7 mouse cellular contexts compared by ENCODE assay signal in genomic region chr13:28885083-28886037, GRCm38 (mm10).
A peak's percentile ranks its signal among the peaks of the same experiment; 100 is the strongest.
DNase-seq lines count a peak whose midpoint lies in the region; ATAC-seq and TF ChIP-seq lines count a peak whose summit lies in the region.

No protein-coding gene starts in this region.

- no peaks in the 10 kb centered on the region for H3K9me3 ChIP-seq in ES-E14 (ENCODE audit: control insufficient read depth, insufficient read depth, low read depth, low read length)
- no peaks in the 10 kb centered on the region for H3K9me3 ChIP-seq in forebrain, embryonic 16.5 days (ENCODE audit: control insufficient read depth, low read length)
- H3K9me3 ChIP-seq in intestine, embryonic 14.5 days (ENCODE audit: control insufficient read depth, low read length): no peaks in the 10 kb centered on the region
- no peaks in the 10 kb centered on the region for H3K9me3 ChIP-seq in stomach, postnatal 0 days (ENCODE audit: control insufficient read depth, low read length)

- DNase-seq in CD4-positive helper T cell, adult 2 months (ENCODE audit: low read depth, low spot score): peak; percentile 9
- DNase-seq in ES-E14 (ENCODE audit: low read depth, low spot score): no peak
- peak; percentile 83 for DNase-seq in intestine, embryonic 14.5 days (ENCODE audit: low spot score)
- peak; percentile 31 to 36 for DNase-seq in lung, postnatal 4 days
- DNase-seq in stomach, postnatal 0 days (ENCODE audit: low spot score): peak; percentile 31
- DNase-seq in frontal cortex, postnatal 25 days (ENCODE audit: low spot score in 2 of 2): no peak

- WGBS in forebrain, embryonic 16.5 days: under 1% methylated on average over 25 of the region's 30 CpGs
- WGBS in intestine, embryonic 14.5 days: under 1% methylated on average over 29 of the region's 30 CpGs
- under 1% methylated on average over 25 of the region's 30 CpGs for WGBS in stomach, postnatal 0 days

- peak overlapping the region; percentile 64 for H3K9ac ChIP-seq in ES-E14 (ENCODE audit: insufficient read depth, low read depth, low read length, poor library complexity, severe bottlenecking)
- peak overlapping the region; percentile 74 for H3K9ac ChIP-seq in forebrain, embryonic 16.5 days (replicated peaks; ENCODE audit: low read depth, low read length)
- H3K9ac ChIP-seq in intestine, embryonic 14.5 days (ENCODE audit: low read length): peak overlapping the region; percentile 63
- peak overlapping the region; percentile 43 for H3K9ac ChIP-seq in stomach, postnatal 0 days (ENCODE audit: low read length)

- no peak overlapping the region for H3K27ac ChIP-seq in ES-E14 (ENCODE audit: insufficient read depth, low read depth, low read length, poor library complexity, severe bottlenecking)
- peak overlapping the region; percentile 19; the same call in 1 of the 2 replicates for H3K27ac ChIP-seq in forebrain, embryonic 16.5 days (ENCODE audit: low read length)
- H3K27ac ChIP-seq in intestine, embryonic 14.5 days (ENCODE audit: low read depth): no peak overlapping the region
- no peak overlapping the region for H3K27ac ChIP-seq in stomach, postnatal 0 days (replicated peaks)

- peak overlapping the region; percentile 76 for H3K4me2 ChIP-seq in forebrain, embryonic 16.5 days (ENCODE audit: low read length)
- peak overlapping the region; percentile 78 for H3K4me2 ChIP-seq in intestine, embryonic 14.5 days (ENCODE audit: low read length)
- H3K4me2 ChIP-seq in stomach, postnatal 0 days (replicated peaks; ENCODE audit: low read depth): peak overlapping the region; percentile 65

- H3K36me3 ChIP-seq in ES-E14 (ENCODE audit: control insufficient read depth, insufficient read depth, low read length, poor library complexity, severe bottlenecking): no peaks in the 10 kb centered on the region
- H3K36me3 ChIP-seq in forebrain, embryonic 16.5 days (ENCODE audit: control insufficient read depth, insufficient read depth): no peaks in the 10 kb centered on the region
- H3K36me3 ChIP-seq in intestine, embryonic 14.5 days (ENCODE audit: control insufficient read depth, insufficient read depth, low read length): no peaks in the 10 kb centered on the region
- no peaks in the 10 kb centered on the region for H3K36me3 ChIP-seq in stomach, postnatal 0 days (ENCODE audit: control insufficient read depth, insufficient read depth, low read length)

- peak; percentile 69 for ATAC-seq in forebrain, embryonic 16.5 days
- peak; percentile 64 for ATAC-seq in intestine, embryonic 14.5 days (replicated peaks; ENCODE audit: low FRiP score, low TSS enrichment, low read depth)
- no peak for ATAC-seq in stomach, postnatal 0 days (ENCODE audit: low FRiP score, low TSS enrichment)

- H3K27me3 ChIP-seq in forebrain, embryonic 16.5 days (replicated peaks; ENCODE audit: control insufficient read depth, insufficient read depth, low read length): no peaks in the 10 kb centered on the region
- peaks cover 24% of the 10 kb centered on the region for H3K27me3 ChIP-seq in intestine, embryonic 14.5 days (replicated peaks; ENCODE audit: control insufficient read depth, insufficient read depth, low read length)
- H3K27me3 ChIP-seq in stomach, postnatal 0 days (ENCODE audit: control insufficient read depth, insufficient read depth, low read length): no peaks in the 10 kb centered on the region

- in situ Hi-C loops in ES-E14 (cut with MboI; ENCODE audit: low sequenced_read_pairs in 2 of 2, unreplicated experiment in 2 of 2): no loop called here

- peaks cover 0 to 9% of the 10 kb centered on the region in 2 experiments; a peak in 2 of 4 replicates for H3K4me1 ChIP-seq in ES-E14 (ENCODE audit: control insufficient read depth in 2 of 2, insufficient read depth in 2 of 2, low read length in 2 of 2, poor library complexity in 1 of 2)
- peaks cover 31% of the 10 kb centered on the region for H3K4me1 ChIP-seq in forebrain, embryonic 16.5 days (replicated peaks; ENCODE audit: control insufficient read depth, insufficient read depth, low read length)
- H3K4me1 ChIP-seq in intestine, embryonic 14.5 days (replicated peaks; ENCODE audit: control insufficient read depth, insufficient read depth, low read length): peaks cover 15% of the 10 kb centered on the region
- 0 out of 2 replicates have a peak, but pooled peaks cover 2% of the 10 kb centered on the region for H3K4me1 ChIP-seq in stomach, postnatal 0 days (replicated peaks; ENCODE audit: control insufficient read depth, insufficient read depth)

- no peak for TF ChIP-seq EP300 in stomach, postnatal 0 days (optimal IDR thresholded peaks at IDR 0.05)

- peak overlapping the region; percentile 60 to 61 for H3K4me3 ChIP-seq in ES-E14 (ENCODE audit: insufficient read depth in 1 of 2, low read depth in 1 of 2, low read length in 2 of 2, poor library complexity in 1 of 2, severe bottlenecking in 1 of 2)
- peak overlapping the region; percentile 72 for H3K4me3 ChIP-seq in forebrain, embryonic 16.5 days (replicated peaks; ENCODE audit: low read length)
- H3K4me3 ChIP-seq in intestine, embryonic 14.5 days (ENCODE audit: low read depth, low read length): peak overlapping the region; percentile 59
- peak overlapping the region; percentile 54 for H3K4me3 ChIP-seq in stomach, postnatal 0 days (ENCODE audit: low read depth, low read length)

- TF ChIP-seq CTCF in stomach, postnatal 0 days (IDR thresholded peaks at IDR 0.05; ENCODE audit: low read depth): no peak

TF ChIP-seq in ES-E14, 5 proteins besides CTCF, POLR2A, EP300 and RAD21:
- no peak for TF ChIP-seq MAFK (IDR thresholded peaks at IDR 0.05; ENCODE audit: insufficient read depth, low read depth, low read length)
- TF ChIP-seq CHD2 (IDR thresholded peaks at IDR 0.05; ENCODE audit: low read depth, low read length): no peak
- no peak for TF ChIP-seq ZNF384 (IDR thresholded peaks at IDR 0.05; ENCODE audit: low read depth, low read length)
- TF ChIP-seq ZC3H11A (IDR thresholded peaks at IDR 0.05; ENCODE audit: borderline replicate concordance, low read depth, low read length): no peak
- TF ChIP-seq HCFC1 (IDR thresholded peaks at IDR 0.05; ENCODE audit: borderline replicate concordance, insufficient read depth, low read length): no peak

Comparison
In these comparisons a context has a peak if more than half of its experiments do, and no peak if none do; other contexts are left out.
1. DNase-seq: peak in CD4-positive helper T cell, adult 2 months (single experiment), intestine, embryonic 14.5 days (single experiment), lung, postnatal 4 days (2 of 2) and stomach, postnatal 0 days (single experiment); none in ES-E14 (single experiment) and frontal cortex, postnatal 25 days (0 of 2).
2. Peak in every context shown above with its lines, with median percentiles within 50 percentile points of each other: H3K4me3 ChIP-seq, H3K9ac ChIP-seq and H3K4me2 ChIP-seq.